Mouse (Mus musculus): ENCODE measurements around the gene Zzz3. TPM values are rescaled to one million over a fixed set of nuclear protein-coding genes. Genes with fewer than 3 reads are reported as not detected.
"Not testable (repeated sequence)": the region's sequence is repeated elsewhere in the genome, so short reads cannot be mapped to it uniquely, and the experiment has no call there.

The Zzz3 gene
- polyA plus RNA-seq, 1 experiment, result 77.3 TPM

GRCm38 (mm10) chr3:152428925-152429324 lies 33.7 kb downstream of the Zzz3 start:
- Histone ChIP-seq H3K4me3 (ENCODE audit: insufficient read depth, low read length) (no peak overlapping the region), H3K27ac (ENCODE audit: insufficient read depth, low read length) (no peak overlapping the region), H3K4me1 (ENCODE audit: control insufficient read depth, insufficient read depth, low read length) (no peaks in the 10 kb centered on the region)
- TF ChIP-seq CTCF (IDR thresholded peaks at IDR 0.05; ENCODE audit: borderline replicate concordance, insufficient read depth, low read length) (no peak), POLR2A (IDR thresholded peaks at IDR 0.05; ENCODE audit: low read depth, low read length) (no peak)

- Histone ChIP-seq H3K4me3 (ENCODE audit: insufficient read depth, low read length) (no peak overlapping the region), H3K27ac (ENCODE audit: insufficient read depth, low read length) (no peak overlapping the region), H3K4me1 (ENCODE audit: control insufficient read depth, insufficient read depth, low read length) (no peaks in the 10 kb centered on the region)
- no peak for TF ChIP-seq CTCF (IDR thresholded peaks at IDR 0.05; ENCODE audit: borderline replicate concordance, insufficient read depth, low read length)
- no peak for TF ChIP-seq POLR2A (IDR thresholded peaks at IDR 0.05; ENCODE audit: low read depth, low read length)
Observed at GRCm38 (mm10) chr3:152432677-152433076, 37.4 kb downstream of the Zzz3 start.

DNA sequence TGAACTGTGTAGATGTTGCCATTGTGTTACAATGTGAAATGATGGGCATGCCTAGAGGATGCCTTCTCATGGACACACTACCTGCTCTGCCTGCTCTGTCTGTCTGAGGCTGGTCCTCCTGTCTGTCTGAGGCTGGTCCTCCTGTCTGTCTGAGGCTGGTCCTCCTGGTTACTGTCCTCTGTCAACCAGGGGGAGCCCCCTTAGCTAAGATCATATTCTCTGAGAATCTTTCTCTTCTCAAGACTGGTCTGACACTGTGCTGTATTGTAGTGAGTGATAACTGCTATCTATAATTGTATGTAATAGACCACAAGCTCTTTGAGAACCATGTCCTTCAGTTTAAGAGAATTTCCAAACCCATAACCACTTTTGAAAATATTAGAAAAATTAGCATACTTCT lies 40.3 kb downstream of the Zzz3 start:
- H3K4me1 ChIP-seq (ENCODE audit: control insufficient read depth, insufficient read depth, low read length), result no peaks in the 10 kb centered on the region
- H3K27ac ChIP-seq (ENCODE audit: insufficient read depth, low read length), result no peak overlapping the region
- TF ChIP-seq POLR2A (IDR thresholded peaks at IDR 0.05; ENCODE audit: low read depth, low read length) (no peak), CTCF (IDR thresholded peaks at IDR 0.05; ENCODE audit: borderline replicate concordance, insufficient read depth, low read length) (no peak)
- no peak overlapping the region for H3K4me3 ChIP-seq (ENCODE audit: insufficient read depth, low read length)

GRCm38 (mm10) chr3:152438068-152438467 lies 42.8 kb downstream of the Zzz3 start:
- no peaks in the 10 kb centered on the region for H3K4me1 ChIP-seq (ENCODE audit: control insufficient read depth, insufficient read depth, low read length)
- H3K4me3 ChIP-seq (ENCODE audit: insufficient read depth, low read length), result no peak overlapping the region
- no peak overlapping the region for H3K27ac ChIP-seq (ENCODE audit: insufficient read depth, low read length)
- TF ChIP-seq POLR2A (IDR thresholded peaks at IDR 0.05; ENCODE audit: low read depth, low read length), result no peak
- TF ChIP-seq CTCF (IDR thresholded peaks at IDR 0.05; ENCODE audit: borderline replicate concordance, insufficient read depth, low read length), result no peak

GRCm38 (mm10) chr3:152442795-152443194 lies 47.5 kb downstream of the Zzz3 start:
- H3K4me1 ChIP-seq (ENCODE audit: control insufficient read depth, insufficient read depth, low read length), result no peaks in the 10 kb centered on the region
- H3K4me3 ChIP-seq (ENCODE audit: insufficient read depth, low read length), result no peak overlapping the region
- H3K27ac ChIP-seq (ENCODE audit: insufficient read depth, low read length), result no peak overlapping the region
- TF ChIP-seq CTCF (IDR thresholded peaks at IDR 0.05; ENCODE audit: borderline replicate concordance, insufficient read depth, low read length), result no peak
- TF ChIP-seq POLR2A (IDR thresholded peaks at IDR 0.05; ENCODE audit: low read depth, low read length), result no peak

DNA sequence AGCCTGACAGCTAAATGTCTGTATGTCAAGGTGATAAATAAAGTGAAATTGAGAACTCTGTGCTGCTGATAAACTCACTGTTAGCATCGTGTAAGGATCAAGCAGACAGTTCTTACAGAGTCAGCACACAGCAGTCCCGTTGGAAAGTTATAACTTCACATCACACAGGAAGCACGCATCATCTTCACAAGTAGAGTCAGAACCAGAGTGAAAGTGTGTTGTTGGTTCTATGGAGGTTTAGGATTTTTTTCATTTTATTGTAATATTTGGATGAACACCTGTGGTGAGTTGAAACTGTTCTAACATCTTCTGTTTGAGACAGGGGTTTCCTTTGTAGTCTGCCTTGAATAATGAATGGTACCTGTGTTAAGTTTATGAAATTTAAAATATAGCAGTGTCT lies 48.8 kb downstream of the Zzz3 start:
- TF ChIP-seq POLR2A (IDR thresholded peaks at IDR 0.05; ENCODE audit: low read depth, low read length), result no peak
- TF ChIP-seq CTCF (IDR thresholded peaks at IDR 0.05; ENCODE audit: borderline replicate concordance, insufficient read depth, low read length), result no peak
- Histone ChIP-seq H3K4me1 (ENCODE audit: control insufficient read depth, insufficient read depth, low read length) (no peaks in the 10 kb centered on the region), H3K27ac (ENCODE audit: insufficient read depth, low read length) (no peak overlapping the region), H3K4me3 (ENCODE audit: insufficient read depth, low read length) (no peak overlapping the region)

- Histone ChIP-seq H3K4me3 (ENCODE audit: insufficient read depth, low read length) (no peak overlapping the region), H3K27ac (ENCODE audit: insufficient read depth, low read length) (no peak overlapping the region), H3K4me1 (ENCODE audit: control insufficient read depth, insufficient read depth, low read length) (no peaks in the 10 kb centered on the region)
- TF ChIP-seq POLR2A (IDR thresholded peaks at IDR 0.05; ENCODE audit: low read depth, low read length) (no peak), CTCF (IDR thresholded peaks at IDR 0.05; ENCODE audit: borderline replicate concordance, insufficient read depth, low read length) (no peak)
Observed at GRCm38 (mm10) chr3:152446966-152447365, 51.7 kb downstream of the Zzz3 start.

DNA sequence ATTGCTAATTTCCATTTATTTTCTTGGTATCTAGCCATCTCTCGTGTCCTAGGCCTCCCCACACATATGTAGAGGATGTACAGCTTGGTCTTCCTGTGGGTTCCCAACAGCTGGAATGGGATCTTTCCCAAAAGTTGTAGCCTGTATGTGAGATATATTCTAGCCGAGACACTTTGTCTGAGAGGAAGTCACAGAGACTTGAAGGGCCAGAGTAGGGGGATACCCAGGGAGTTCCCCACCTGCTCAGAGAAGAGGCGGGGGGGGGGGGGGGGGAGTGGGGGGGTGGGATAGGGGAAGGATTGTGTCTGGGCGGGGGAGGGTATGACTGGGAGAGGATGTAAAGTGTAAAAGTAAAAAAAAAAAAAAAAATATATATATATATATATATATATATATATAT lies 57.9 kb downstream of the Zzz3 start:
- Histone ChIP-seq H3K4me1 (ENCODE audit: control insufficient read depth, insufficient read depth, low read length) (no peaks in the 10 kb centered on the region), H3K27ac (ENCODE audit: insufficient read depth, low read length) (no peak overlapping the region), H3K4me3 (ENCODE audit: insufficient read depth, low read length) (no peak overlapping the region)
- no peak for TF ChIP-seq CTCF (IDR thresholded peaks at IDR 0.05; ENCODE audit: borderline replicate concordance, insufficient read depth, low read length)
- no peak for TF ChIP-seq POLR2A (IDR thresholded peaks at IDR 0.05; ENCODE audit: low read depth, low read length)

DNA sequence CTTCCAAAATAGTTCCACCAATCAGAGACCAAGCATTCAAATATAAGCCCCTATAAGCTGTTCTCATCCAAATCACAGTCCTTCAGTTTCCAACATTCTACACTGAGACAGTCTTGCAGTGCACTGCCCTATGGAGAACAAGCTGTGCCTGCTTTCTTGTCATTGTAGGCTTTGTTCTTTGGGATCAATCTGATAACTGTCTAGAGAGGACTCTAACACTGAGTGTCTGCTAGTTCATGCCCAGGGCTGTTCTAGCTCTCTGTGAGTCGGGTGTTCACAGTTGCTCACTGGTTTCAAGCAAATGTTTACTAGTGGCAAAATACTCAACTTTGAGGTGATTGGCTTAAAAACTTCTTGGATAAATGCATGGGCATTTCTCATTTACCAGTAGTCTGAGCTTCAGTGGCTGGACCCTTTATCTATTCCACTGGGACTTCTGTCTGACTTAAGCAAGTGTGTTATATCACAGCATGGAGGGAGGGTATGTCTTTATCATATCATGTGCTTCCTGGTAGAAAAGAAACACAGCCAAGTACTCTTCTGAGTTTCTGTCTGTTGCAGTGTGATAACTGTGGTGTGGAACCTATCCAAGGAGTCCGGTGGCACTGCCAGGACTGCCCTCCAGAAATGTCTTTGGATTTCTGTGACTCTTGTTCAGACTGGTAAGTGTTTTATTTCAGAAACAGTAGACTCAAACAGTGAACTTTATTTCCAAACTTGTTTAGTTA lies 62.2 kb downstream of the Zzz3 start:
- TF ChIP-seq POLR2A (IDR thresholded peaks at IDR 0.05; ENCODE audit: low read depth, low read length), result no peak

DNA sequence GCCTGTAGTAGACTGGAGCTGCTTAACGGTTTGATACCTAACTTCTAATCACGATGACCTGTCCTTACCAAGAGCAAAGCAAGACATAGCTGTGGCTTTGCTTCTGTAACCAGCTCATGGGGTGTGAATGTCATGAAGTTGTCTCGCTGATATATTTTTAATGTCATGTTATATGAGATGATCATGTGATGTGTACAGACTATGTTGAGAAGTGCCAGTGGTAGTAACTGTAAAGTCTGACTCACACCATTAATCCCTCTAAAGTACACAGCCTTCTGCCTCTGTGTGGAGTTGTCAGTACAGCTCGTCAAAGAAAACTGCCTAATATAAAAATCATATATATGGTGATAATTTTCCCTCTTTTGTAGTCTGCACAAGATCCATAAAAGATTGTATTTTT lies 63.6 kb downstream of the Zzz3 start:
- H3K4me1 ChIP-seq (ENCODE audit: control insufficient read depth, insufficient read depth, low read length), result peaks cover 11% of the 10 kb centered on the region
- H3K4me3 ChIP-seq (ENCODE audit: insufficient read depth, low read length); H3K27ac ChIP-seq (ENCODE audit: insufficient read depth, low read length): not testable (repeated sequence)

More for the DNA sequence above, 62.2 kb downstream of the Zzz3 start:
- peak overlapping the region; percentile 49; the same call in 1 of the 2 replicates for H3K27ac ChIP-seq (ENCODE audit: insufficient read depth, low read length)
- H3K4me3 ChIP-seq (ENCODE audit: insufficient read depth, low read length), result no peak overlapping the region
- peaks cover 11% of the 10 kb centered on the region for H3K4me1 ChIP-seq (ENCODE audit: control insufficient read depth, insufficient read depth, low read length)

GRCm38 (mm10) chr3:152460802-152461201 lies 65.5 kb downstream of the Zzz3 start:
- H3K27ac ChIP-seq (ENCODE audit: insufficient read depth, low read length), result no peak overlapping the region
- H3K4me1 ChIP-seq (ENCODE audit: control insufficient read depth, insufficient read depth, low read length), result peaks cover 11% of the 10 kb centered on the region
- TF ChIP-seq CTCF (IDR thresholded peaks at IDR 0.05; ENCODE audit: borderline replicate concordance, insufficient read depth, low read length) (no peak), POLR2A (IDR thresholded peaks at IDR 0.05; ENCODE audit: low read depth, low read length) (no peak)
- no peak overlapping the region for H3K4me3 ChIP-seq (ENCODE audit: insufficient read depth, low read length)
